Mouse (Mus musculus): ENCODE results near the gene Sh3glb2. TPM values are rescaled to one million over a fixed set of nuclear protein-coding genes. Genes with fewer than 3 reads are reported as not detected.

The Sh3glb2 gene
- 92.3 and 114 TPM in 2 replicates for polyA plus RNA-seq (2012; rRNA removed)

DNA sequence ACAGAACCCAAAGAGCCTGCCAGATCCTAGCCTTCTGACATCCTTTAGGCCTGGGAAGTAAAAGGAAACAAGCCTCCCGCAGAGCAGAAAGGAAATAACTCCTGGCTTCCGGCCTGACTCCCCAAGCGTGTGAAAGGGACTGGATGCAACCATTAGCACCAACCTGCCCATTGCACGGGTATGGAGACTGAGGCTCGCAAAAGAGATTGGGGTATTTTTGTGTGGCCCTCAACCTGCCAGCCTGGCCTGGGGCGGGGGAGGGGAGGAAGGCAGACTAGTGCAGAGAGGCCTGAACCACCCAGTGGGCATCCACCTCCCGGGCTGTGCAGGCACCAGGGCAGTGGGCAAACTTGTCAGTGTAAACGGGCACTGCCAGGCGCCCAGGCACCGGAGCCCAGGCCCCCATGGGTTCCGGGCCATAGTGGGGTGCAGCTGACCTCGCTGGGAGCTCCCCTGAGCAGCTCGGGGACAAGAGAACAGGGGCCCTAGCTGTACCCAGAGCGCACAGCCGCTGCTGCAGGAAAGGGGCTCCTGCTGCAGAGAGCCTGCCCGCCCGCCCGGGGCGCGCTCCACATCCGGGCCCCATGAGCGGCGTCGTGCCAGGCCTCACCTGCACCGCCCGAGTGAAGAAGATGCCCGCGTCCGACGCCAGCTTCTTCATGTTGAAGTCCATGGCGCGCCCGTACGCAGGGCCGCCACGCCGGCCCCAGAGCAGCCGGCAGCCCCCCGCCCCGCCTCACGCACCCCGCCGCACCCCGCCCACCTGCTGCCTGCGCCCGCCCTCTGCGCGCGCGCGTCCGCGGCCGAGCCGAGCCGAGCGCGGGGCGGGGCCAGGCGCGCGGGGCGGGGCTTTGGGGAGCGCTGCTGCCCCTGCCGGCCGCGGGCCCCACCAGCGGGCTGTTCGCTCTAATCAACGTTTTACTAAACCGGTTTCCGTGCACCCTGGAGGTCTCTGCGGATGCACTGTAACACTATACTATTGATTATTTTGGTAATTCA is at the start of gene Sh3glb2:
TSS of gene Sh3glb2 (minus strand) at position 805 of the 999 bp plus-strand sequence.
- DNase-seq (ENCODE audit: low read depth in 1 of 2, low spot score in 2 of 2): peak; percentile 53 to 83
- Histone ChIP-seq H3K27ac (ENCODE audit: insufficient read depth, low read length) (peak within 1 kb of the TSS; percentile 43), H3K4me1 (ENCODE audit: control insufficient read depth, insufficient read depth, insufficient read length) (peaks cover 6% of the 10 kb centered on the region; the same call in 1 of the 2 replicates), H3K27me3 (ENCODE audit: control insufficient read depth, insufficient read depth, low read length) (no peaks in the 10 kb centered on the region), H3K36me3 (ENCODE audit: control insufficient read depth, insufficient read depth, low read length) (peaks cover 3% of the 10 kb centered on the region; the same call in 1 of the 2 replicates), H3K4me3 (ENCODE audit: extremely low read depth, insufficient read depth, insufficient read length) (peak within 1 kb of the TSS; percentile 61)
- TF ChIP-seq CTCF (IDR thresholded peaks at IDR 0.05; ENCODE audit: extremely low read depth, insufficient read depth, insufficient read length, insufficient replicate concordance) (peak; percentile 45; the same call in 1 of the 2 replicates), POLR2A (IDR thresholded peaks at IDR 0.05; ENCODE audit: low read depth, low read length) (no peak)
- WGBS: 2% methylated on average over 72 of the region's 73 CpGs

DNA sequence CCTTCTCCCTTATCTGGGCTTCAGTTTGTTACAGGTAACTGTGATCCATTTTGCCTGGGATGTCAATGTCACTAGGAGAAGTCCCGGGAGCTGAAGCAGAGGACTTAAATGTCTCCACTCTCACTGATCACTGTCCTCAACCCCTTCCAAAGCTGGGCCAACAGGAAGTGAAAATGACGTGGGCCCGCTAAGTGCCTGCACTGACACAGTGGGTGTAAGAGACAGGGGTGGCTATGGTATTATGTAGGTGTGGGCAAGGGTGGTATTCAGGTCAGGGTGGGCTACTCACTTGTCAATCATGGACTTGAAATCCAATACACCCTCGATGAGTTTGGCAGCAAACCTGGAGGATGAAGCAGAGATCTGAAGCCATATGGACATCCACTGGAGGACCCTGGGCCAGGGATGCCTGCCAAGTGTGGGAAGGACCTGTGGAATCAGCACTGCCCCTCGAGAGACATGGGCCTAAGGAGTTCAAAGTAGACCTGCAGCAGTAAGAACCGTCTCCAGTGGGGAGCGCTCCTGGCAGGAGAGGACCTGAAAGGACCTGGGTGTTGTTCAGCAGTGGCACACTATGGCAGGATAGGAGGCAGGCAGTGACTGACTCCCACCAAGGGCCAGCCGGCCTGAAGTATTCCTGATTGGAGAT is 49.4 kb upstream of the Sh3glb2 start:
- TF ChIP-seq CTCF (IDR thresholded peaks at IDR 0.05; ENCODE audit: extremely low read depth, insufficient read depth, insufficient read length, insufficient replicate concordance): no peak
- no peak for TF ChIP-seq POLR2A (IDR thresholded peaks at IDR 0.05; ENCODE audit: low read depth, low read length)
- H3K27ac ChIP-seq (ENCODE audit: insufficient read depth, low read length): no peak overlapping the region
- H3K4me1 ChIP-seq (ENCODE audit: control insufficient read depth, insufficient read depth, insufficient read length): peaks cover 4% of the 10 kb centered on the region; the same call in 1 of the 2 replicates
- DNase-seq (ENCODE audit: low read depth in 1 of 2, low spot score in 2 of 2): no peak
- H3K36me3 ChIP-seq (ENCODE audit: control insufficient read depth, insufficient read depth, low read length): no peaks in the 10 kb centered on the region
- 77% methylated on average over 8 of the region's 8 CpGs for WGBS
- H3K27me3 ChIP-seq (ENCODE audit: control insufficient read depth, insufficient read depth, low read length): no peaks in the 10 kb centered on the region
- no peak overlapping the region for H3K4me3 ChIP-seq (ENCODE audit: extremely low read depth, insufficient read depth, insufficient read length)

- H3K36me3 ChIP-seq (ENCODE audit: control insufficient read depth, insufficient read depth, low read length): peaks cover 2% of the 10 kb centered on the region
- peaks cover 4% of the 10 kb centered on the region; the same call in 1 of the 2 replicates for H3K4me1 ChIP-seq (ENCODE audit: control insufficient read depth, insufficient read depth, insufficient read length)
- H3K27ac ChIP-seq (ENCODE audit: insufficient read depth, low read length): no peak overlapping the region
- TF ChIP-seq CTCF (IDR thresholded peaks at IDR 0.05; ENCODE audit: extremely low read depth, insufficient read depth, insufficient read length, insufficient replicate concordance) (no peak), POLR2A (IDR thresholded peaks at IDR 0.05; ENCODE audit: low read depth, low read length) (no peak)
- whole genome bisulfite sequencing: 91% methylated on average over 10 of the region's 10 CpGs
- no peak for DNase-seq (ENCODE audit: low read depth in 1 of 2, low spot score in 2 of 2)
- no peaks in the 10 kb centered on the region for H3K27me3 ChIP-seq (ENCODE audit: control insufficient read depth, insufficient read depth, low read length)
- H3K4me3 ChIP-seq (ENCODE audit: extremely low read depth, insufficient read depth, insufficient read length): no peak overlapping the region
These were observed 48.6 kb upstream of the Sh3glb2 start for GRCm38 (mm10) chr2:30407778-30408177.

- DNase-seq (ENCODE audit: low read depth in 1 of 2, low spot score in 2 of 2): no peak
- Histone ChIP-seq H3K36me3 (ENCODE audit: control insufficient read depth, insufficient read depth, low read length) (peaks cover 7% of the 10 kb centered on the region), H3K4me1 (ENCODE audit: control insufficient read depth, insufficient read depth, insufficient read length) (peaks cover 4% of the 10 kb centered on the region; the same call in 1 of the 2 replicates), H3K4me3 (ENCODE audit: extremely low read depth, insufficient read depth, insufficient read length) (no peak overlapping the region), H3K27me3 (ENCODE audit: control insufficient read depth, insufficient read depth, low read length) (no peaks in the 10 kb centered on the region), H3K27ac (ENCODE audit: insufficient read depth, low read length) (peak overlapping the region; percentile 60)
- no peak for TF ChIP-seq CTCF (IDR thresholded peaks at IDR 0.05; ENCODE audit: extremely low read depth, insufficient read depth, insufficient read length, insufficient replicate concordance)
- TF ChIP-seq POLR2A (IDR thresholded peaks at IDR 0.05; ENCODE audit: low read depth, low read length): no peak
- WGBS: 65% methylated on average over 2 of the region's 2 CpGs
These were observed 48.1 kb upstream of the Sh3glb2 start for GRCm38 (mm10) chr2:30407221-30407620.

DNA sequence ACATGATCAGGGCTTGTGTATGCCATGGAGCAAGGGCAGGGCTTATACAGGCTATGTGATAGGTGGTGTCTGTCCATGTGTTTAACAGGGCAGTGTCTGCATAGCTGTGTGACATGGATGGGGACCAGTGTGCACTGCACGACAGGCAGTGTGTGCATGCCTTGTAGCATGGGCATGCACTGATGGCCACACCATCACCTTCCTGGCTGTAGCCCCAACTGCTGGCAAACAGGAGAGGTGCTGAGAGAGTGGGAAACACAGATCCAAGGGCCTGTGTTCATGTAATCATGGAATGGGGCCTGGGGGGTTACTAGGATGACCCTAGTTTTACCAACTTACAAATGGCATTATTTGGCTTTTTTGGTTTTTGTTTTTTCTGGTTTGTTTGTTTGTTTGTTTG is 44.7 kb upstream of the Sh3glb2 start:
- DNase-seq (ENCODE audit: low read depth in 1 of 2, low spot score in 2 of 2): no peak
- H3K4me3 ChIP-seq (ENCODE audit: extremely low read depth, insufficient read depth, insufficient read length): no peak overlapping the region
- H3K27ac ChIP-seq (ENCODE audit: insufficient read depth, low read length): no peak overlapping the region
- 97% methylated on average over 1 of the region's 1 CpGs for WGBS
- H3K27me3 ChIP-seq (ENCODE audit: control insufficient read depth, insufficient read depth, low read length): no peaks in the 10 kb centered on the region
- H3K36me3 ChIP-seq (ENCODE audit: control insufficient read depth, insufficient read depth, low read length): peaks cover 16% of the 10 kb centered on the region
- TF ChIP-seq CTCF (IDR thresholded peaks at IDR 0.05; ENCODE audit: extremely low read depth, insufficient read depth, insufficient read length, insufficient replicate concordance) (no peak), POLR2A (IDR thresholded peaks at IDR 0.05; ENCODE audit: low read depth, low read length) (no peak)
- peaks cover 4% of the 10 kb centered on the region; the same call in 1 of the 2 replicates for H3K4me1 ChIP-seq (ENCODE audit: control insufficient read depth, insufficient read depth, insufficient read length)

DNA sequence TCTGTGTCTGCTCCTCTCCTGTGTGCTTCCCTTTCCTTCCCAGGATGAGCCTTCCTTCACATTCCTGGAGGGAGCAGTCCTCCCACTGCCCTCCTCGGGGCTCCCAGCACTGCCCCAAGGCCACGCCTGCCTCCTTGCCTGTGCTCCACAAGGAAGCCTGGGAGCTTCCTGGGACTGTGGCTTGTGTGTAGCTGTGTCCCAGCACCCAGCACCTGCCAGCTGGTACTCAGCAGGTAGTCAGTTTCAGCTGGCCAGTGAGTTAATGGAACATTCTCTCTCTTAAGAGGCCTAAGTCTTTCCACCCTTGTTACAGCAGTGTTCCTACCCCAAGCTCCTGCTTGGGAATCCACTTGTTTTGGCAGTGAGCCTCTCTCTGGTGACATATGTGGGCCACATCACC is 43.7 kb upstream of the Sh3glb2 start:
- peaks cover 22% of the 10 kb centered on the region for H3K36me3 ChIP-seq (ENCODE audit: control insufficient read depth, insufficient read depth, low read length)
- TF ChIP-seq POLR2A (IDR thresholded peaks at IDR 0.05; ENCODE audit: low read depth, low read length) (no peak), CTCF (IDR thresholded peaks at IDR 0.05; ENCODE audit: extremely low read depth, insufficient read depth, insufficient read length, insufficient replicate concordance) (no peak)

More for the DNA sequence above, 43.7 kb upstream of the Sh3glb2 start:
- no peaks in the 10 kb centered on the region for H3K27me3 ChIP-seq (ENCODE audit: control insufficient read depth, insufficient read depth, low read length)
- no peak for DNase-seq (ENCODE audit: low read depth in 1 of 2, low spot score in 2 of 2)
- H3K4me3 ChIP-seq (ENCODE audit: extremely low read depth, insufficient read depth, insufficient read length): no peak overlapping the region
- WGBS: 90% methylated on average over 2 of the region's 2 CpGs
- H3K4me1 ChIP-seq (ENCODE audit: control insufficient read depth, insufficient read depth, insufficient read length): peaks cover 4% of the 10 kb centered on the region; the same call in 1 of the 2 replicates
- no peak overlapping the region for H3K27ac ChIP-seq (ENCODE audit: insufficient read depth, low read length)

Data from spleen, adult 2 months (tissue).